Mouse (Mus musculus): Measurements from ENCODE around the gene Zfp948.
A peak's percentile ranks its signal among the peaks of the same experiment; 100 is the strongest.

Zfp948 gene

DNA sequence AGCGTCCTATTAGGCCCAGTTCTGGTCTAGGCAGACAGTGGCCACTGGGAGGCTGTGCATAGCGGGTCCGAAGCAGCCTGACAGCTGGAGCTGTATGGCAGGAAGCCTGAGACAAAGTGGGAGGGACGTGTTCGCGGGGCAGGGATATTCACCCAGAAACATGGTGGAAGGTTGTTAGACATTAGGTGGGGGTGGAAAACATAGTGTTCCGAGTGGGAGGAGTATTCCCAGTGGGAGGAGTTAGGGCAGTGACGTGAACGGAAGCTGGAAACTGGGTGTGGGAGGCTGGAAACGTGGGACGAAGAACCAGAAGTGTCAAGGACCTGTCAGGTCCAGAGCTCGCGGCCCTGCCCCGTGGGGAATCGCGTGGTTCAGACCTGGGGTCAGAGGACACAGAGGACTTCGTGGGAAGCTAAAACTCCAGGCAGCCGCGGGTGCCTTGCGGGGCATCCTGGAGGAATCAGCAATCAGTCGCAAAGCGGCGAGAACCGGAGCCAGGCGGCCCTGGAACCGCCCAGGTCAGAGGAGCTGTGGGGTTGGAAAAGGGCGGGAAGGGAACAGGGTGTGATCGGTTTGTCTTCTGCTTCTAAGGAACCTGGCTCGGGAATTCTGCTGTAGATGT, at the start of gene Zfp948:
Gene Zfp948 (plus strand): TSS at position 281 of the 622 bp plus-strand sequence.
- DNase-seq (ENCODE audit: low spot score) = peak; percentile 88

DNA sequence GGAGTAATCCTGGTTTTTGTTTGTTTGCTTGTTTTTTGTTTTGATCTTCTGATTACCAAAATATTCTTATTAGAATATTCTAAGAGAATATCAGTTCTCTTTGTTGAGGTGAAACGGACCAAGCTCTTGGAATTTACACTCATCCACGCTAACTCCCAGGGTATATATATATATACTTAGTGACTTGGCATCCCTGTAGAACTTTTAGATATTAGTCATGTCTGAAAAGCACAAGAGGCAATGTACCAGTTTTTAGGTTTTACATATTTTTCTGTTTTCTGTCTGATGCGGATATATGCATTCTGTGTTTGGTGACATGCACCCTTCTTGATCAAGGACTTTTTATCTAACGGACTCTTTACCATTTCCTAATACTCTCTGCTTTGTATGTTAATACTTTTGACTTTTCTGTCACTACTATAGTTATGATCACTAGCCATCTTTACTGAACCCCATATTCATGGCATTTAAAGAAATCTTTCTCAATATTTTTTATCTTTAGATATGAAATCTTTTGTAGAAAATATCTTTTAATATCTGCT, 49.6 kb upstream of the Zfp948 start:
- no peak for DNase-seq (ENCODE audit: low spot score)

GRCm38 (mm10) chr17:21526270-21526669, 40.5 kb upstream of the Zfp948 start:
- no peak for DNase-seq (ENCODE audit: low spot score)

GRCm38 (mm10) chr17:21530645-21531330, 36.0 kb upstream of the Zfp948 start:
- no peak for DNase-seq (ENCODE audit: low spot score)

- peak; percentile 52 for DNase-seq (ENCODE audit: low spot score)
These were observed 35.2 kb upstream of the Zfp948 start for GRCm38 (mm10) chr17:21531621-21532020.

GRCm38 (mm10) chr17:21532101-21532951, 34.5 kb upstream of the Zfp948 start:
- peak; percentile 81 for DNase-seq (ENCODE audit: low spot score)

DNA sequence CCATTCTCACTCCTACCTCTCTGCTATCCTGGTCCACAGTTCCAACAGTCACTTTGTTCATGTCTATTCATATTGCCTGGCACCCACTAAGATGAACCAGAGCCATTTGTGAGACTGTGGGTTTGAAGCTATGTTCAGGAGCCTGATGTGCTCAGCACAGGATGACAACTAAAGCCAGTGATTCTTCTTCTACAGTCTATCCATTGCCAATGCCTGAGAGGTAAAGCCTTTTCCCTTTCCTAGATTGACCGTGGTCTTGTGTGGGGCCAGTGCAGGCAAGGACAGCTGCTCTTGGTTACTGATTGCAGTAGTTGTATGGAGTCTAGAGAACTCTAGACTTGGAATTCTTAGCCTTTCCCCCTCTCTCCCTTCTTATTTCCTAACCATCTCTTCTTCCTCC, 32.8 kb upstream of the Zfp948 start:
- no peak for DNase-seq (ENCODE audit: low spot score)

- no peak for DNase-seq (ENCODE audit: low spot score)
These were observed 32.2 kb upstream of the Zfp948 start for GRCm38 (mm10) chr17:21534460-21535095.

DNA sequence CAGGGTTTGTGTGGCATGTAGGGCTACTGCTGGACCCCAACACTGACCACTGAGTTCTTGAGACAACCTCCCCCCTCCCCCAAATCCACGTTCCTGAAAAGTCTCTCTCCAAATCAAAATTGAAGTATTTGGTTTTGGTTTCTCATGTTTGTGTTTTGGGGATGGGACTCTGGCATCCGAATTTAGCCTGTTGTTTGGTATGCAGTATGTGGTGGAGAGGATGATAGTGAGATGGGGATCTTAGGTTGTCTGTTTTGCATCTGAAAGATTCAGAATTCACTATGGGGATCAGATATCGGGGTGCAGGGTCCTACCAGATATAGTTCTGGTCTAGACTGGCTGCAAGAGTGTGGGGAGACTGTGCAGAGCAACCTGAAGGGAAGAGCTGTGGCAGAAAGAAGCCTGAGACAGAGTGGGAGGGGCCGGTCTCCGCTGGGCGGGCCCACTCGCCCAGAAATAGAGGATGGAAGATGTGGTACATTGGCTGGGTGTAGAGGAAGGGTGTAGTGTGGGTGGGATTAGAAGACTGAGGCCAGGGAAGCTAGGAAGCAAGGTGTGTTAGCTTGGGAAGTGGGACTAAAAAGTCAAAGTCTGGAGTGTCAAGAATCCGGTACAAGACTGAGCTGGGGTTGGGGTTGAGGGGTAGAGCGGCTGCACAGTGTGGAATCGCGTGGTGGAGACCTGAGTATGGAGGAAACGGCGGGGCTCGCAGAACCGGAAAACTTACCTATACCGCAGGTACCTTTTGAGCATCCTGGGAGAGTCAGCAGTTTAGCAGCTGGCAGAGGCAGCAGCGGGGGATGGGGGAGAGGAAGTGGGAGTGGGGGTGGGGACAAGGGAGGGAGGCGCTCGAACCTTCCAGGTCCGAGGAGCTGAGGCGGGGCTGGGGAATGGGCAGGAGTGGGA, 31.5 kb upstream of the Zfp948 start, which contains the start of gene Zfp52:
Gene Zfp52 (plus strand): TSS at position 444 of the 906 bp plus-strand sequence.
- DNase-seq (ENCODE audit: low spot score) = peak; percentile 73

DNA sequence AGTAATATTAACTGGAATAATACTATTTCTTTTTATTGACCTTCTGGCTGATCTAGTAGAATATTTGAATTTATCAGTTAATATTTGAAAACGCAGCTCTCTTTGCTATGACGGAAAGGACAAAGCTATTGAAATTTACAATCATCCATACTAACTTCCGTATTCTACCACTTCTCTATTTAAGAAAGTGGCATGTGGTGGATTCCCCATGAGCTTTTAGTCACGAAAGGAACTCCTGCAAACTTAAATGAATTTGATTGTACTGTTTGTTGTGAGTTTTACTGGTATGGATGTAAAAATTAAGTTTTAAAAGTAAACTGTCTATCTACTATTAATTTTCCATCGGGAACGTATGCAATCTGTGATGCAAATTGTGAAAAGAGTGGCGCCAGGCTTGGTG, 30.7 kb upstream of the Zfp948 start:
- DNase-seq (ENCODE audit: low spot score) = no peak

GRCm38 (mm10) chr17:21536676-21537075, 30.1 kb upstream of the Zfp948 start:
- no peak for DNase-seq (ENCODE audit: low spot score)

- DNase-seq (ENCODE audit: low spot score) = no peak
These were observed 9.0 kb upstream of the Zfp948 start for GRCm38 (mm10) chr17:21557831-21558230.

- DNase-seq (ENCODE audit: low spot score) = no peak
These were observed 588 bp upstream of the Zfp948 start for GRCm38 (mm10) chr17:21566220-21566619.

DNA sequence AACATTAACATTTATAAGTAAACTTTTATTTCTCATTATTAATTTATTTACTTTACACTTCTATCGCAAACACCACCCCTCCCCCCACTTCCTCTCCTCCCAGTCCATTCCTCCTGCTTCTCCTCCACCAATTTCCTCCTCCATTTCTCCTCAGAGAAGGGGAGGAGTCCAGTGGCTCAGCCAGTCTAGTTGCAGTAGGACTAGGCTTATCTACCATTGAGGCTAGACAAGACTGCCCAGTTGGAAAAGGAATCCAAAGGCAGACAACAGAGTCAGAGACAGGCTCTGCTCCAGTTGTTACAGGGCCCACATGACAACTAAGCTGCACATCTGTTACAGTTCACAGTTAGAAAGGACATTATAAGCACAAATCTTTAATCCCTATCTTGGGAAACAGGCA, 888 bp downstream of the Zfp948 start:
- DNase-seq (ENCODE audit: low spot score) = peak; percentile 53

- no peak for DNase-seq (ENCODE audit: low spot score)
These were observed 12.3 kb downstream of the Zfp948 start for GRCm38 (mm10) chr17:21579080-21579479.

- no peak for DNase-seq (ENCODE audit: low spot score)
These were observed 12.8 kb downstream of the Zfp948 start for GRCm38 (mm10) chr17:21579493-21580175.

- DNase-seq (ENCODE audit: low spot score) = no peak
These were observed 18.7 kb downstream of the Zfp948 start for GRCm38 (mm10) chr17:21585521-21585920.

DNA sequence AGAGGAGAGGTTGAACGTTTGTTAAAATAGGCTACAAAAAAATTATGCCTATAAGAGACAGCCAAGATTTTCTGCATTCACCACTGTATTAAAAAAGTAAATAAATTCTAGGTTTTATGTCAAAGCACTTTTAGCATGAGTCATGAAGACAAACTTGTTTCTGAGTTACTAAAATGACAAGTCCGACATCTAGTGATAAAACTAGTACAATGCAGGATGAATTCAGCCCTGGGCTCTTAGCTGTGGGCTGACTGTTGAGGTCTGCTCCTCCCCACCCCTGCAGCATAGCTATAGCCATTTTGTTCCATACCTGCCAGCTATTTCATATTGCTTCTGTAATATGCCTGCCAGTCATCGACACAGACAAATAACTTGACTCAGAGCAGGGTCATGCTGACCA, 49.5 kb downstream of the Zfp948 start:
- no peak for DNase-seq (ENCODE audit: low spot score)

GRCm38 (mm10) chr17:21617352-21617751, 50.5 kb downstream of the Zfp948 start:
- DNase-seq (ENCODE audit: low spot score) = no peak

GRCm38 (mm10) chr17:21623647-21624046, 56.8 kb downstream of the Zfp948 start:
- no peak for DNase-seq (ENCODE audit: low spot score)
